Mouse (Mus musculus): Measurements from ENCODE around the gene Zfp146. TPM values are rescaled to one million over a fixed set of nuclear protein-coding genes. Genes with fewer than 3 reads are reported as not detected.

Zfp146 gene
- polyA plus RNA-seq, 1 experiment, result not detected

GRCm38 (mm10) chr7:30116076-30116475, 53.5 kb downstream of the Zfp146 start:
- no peak for TF ChIP-seq POLR2A (IDR thresholded peaks at IDR 0.05; ENCODE audit: insufficient read depth, low read depth, low read length)
- no peak for TF ChIP-seq CTCF (IDR thresholded peaks at IDR 0.05; ENCODE audit: insufficient read depth, low read depth, low read length)
- WGBS, result 95% methylated on average over 5 of the region's 5 CpGs

More at GRCm38 (mm10) chr7:30116076-30116475, 53.5 kb downstream of the Zfp146 start:
- H3K4me3 ChIP-seq (ENCODE audit: insufficient read depth, low read depth, low read length), result no peak overlapping the region
- no peaks in the 10 kb centered on the region; the same call in 1 of the 2 replicates for H3K4me1 ChIP-seq (ENCODE audit: control insufficient read depth, insufficient read depth, low read length)
- no peak overlapping the region for H3K27ac ChIP-seq (ENCODE audit: insufficient read depth, low read depth, low read length)

Other genes starting within 250 kb of the Zfp146 start
- gene Zfp74, start 215.7 kb downstream of the Zfp146 start, polyA plus RNA-seq (2012; ENCODE audit: insufficient read depth, insufficient read length, low replicate concordance, missing spikeins), result not detected in 2 replicates
- gene Zfp568, start 185.8 kb downstream of the Zfp146 start, polyA plus RNA-seq (2012; ENCODE audit: insufficient read depth, insufficient read length, low replicate concordance, missing spikeins), result not detected in 2 replicates
- gene Zfp14, start 118.4 kb downstream of the Zfp146 start, polyA plus RNA-seq (2012; ENCODE audit: insufficient read depth, insufficient read length, low replicate concordance, missing spikeins), result not detected in 2 replicates
- gene Zfp82, start 96.8 kb downstream of the Zfp146 start, polyA plus RNA-seq (2012; ENCODE audit: insufficient read depth, insufficient read length, low replicate concordance, missing spikeins), result not detected in 2 replicates
- gene Gm26920, start 79.3 kb downstream of the Zfp146 start, polyA plus RNA-seq (2012; ENCODE audit: insufficient read depth, insufficient read length, low replicate concordance, missing spikeins), result not detected in 2 replicates
- gene Zfp566, start 79.2 kb downstream of the Zfp146 start, polyA plus RNA-seq (2012; ENCODE audit: insufficient read depth, insufficient read length, low replicate concordance, missing spikeins), result not detected in 2 replicates
- gene Zfp260, start 75.0 kb downstream of the Zfp146 start, polyA plus RNA-seq (2012; ENCODE audit: insufficient read depth, insufficient read length, low replicate concordance, missing spikeins), result 238 TPM in 1 of 2 replicates, not detected in the other
- not detected in 2 replicates for gene Zfp382, start 47.8 kb downstream of the Zfp146 start, polyA plus RNA-seq (2012; ENCODE audit: insufficient read depth, insufficient read length, low replicate concordance, missing spikeins)
- not detected in 2 replicates for gene Cox7a1, start 14.4 kb upstream of the Zfp146 start, polyA plus RNA-seq (2012; ENCODE audit: insufficient read depth, insufficient read length, low replicate concordance, missing spikeins)
- gene Capns1, start 29.1 kb upstream of the Zfp146 start, polyA plus RNA-seq (2012; ENCODE audit: insufficient read depth, insufficient read length, low replicate concordance, missing spikeins), result 469 TPM in 1 of 2 replicates, not detected in the other
- not detected in 2 replicates for gene Polr2i, start 62.2 kb upstream of the Zfp146 start, polyA plus RNA-seq (2012; ENCODE audit: insufficient read depth, insufficient read length, low replicate concordance, missing spikeins)
- not detected in 2 replicates for gene Tbcb, start 62.5 kb upstream of the Zfp146 start, polyA plus RNA-seq (2012; ENCODE audit: insufficient read depth, insufficient read length, low replicate concordance, missing spikeins)
- gene Ovol3, start 66.0 kb upstream of the Zfp146 start, polyA plus RNA-seq (2012; ENCODE audit: insufficient read depth, insufficient read length, low replicate concordance, missing spikeins), result not detected in 2 replicates
- not detected in 2 replicates for gene Thap8, start 110.3 kb upstream of the Zfp146 start, polyA plus RNA-seq (2012; ENCODE audit: insufficient read depth, insufficient read length, low replicate concordance, missing spikeins)
- not detected in 2 replicates for gene Wdr62, start 110.7 kb upstream of the Zfp146 start, polyA plus RNA-seq (2012; ENCODE audit: insufficient read depth, insufficient read length, low replicate concordance, missing spikeins)
- gene Clip3, start 122.0 kb upstream of the Zfp146 start, polyA plus RNA-seq (2012; ENCODE audit: insufficient read depth, insufficient read length, low replicate concordance, missing spikeins), result 737 TPM in 1 of 2 replicates, not detected in the other
- not detected in 2 replicates for gene Alkbh6, start 139.0 kb upstream of the Zfp146 start, polyA plus RNA-seq (2012; ENCODE audit: insufficient read depth, insufficient read length, low replicate concordance, missing spikeins)
- not detected in 2 replicates for gene Syne4, start 145.1 kb upstream of the Zfp146 start, polyA plus RNA-seq (2012; ENCODE audit: insufficient read depth, insufficient read length, low replicate concordance, missing spikeins)
- gene E130208F15Rik, start 152.0 kb upstream of the Zfp146 start, polyA plus RNA-seq (2012; ENCODE audit: insufficient read depth, insufficient read length, low replicate concordance, missing spikeins), result not detected in 2 replicates
- gene Sdhaf1, start 154.1 kb upstream of the Zfp146 start, polyA plus RNA-seq (2012; ENCODE audit: insufficient read depth, insufficient read length, low replicate concordance, missing spikeins), result not detected in 2 replicates
- gene Lrfn3, start 193.0 kb upstream of the Zfp146 start, polyA plus RNA-seq (2012; ENCODE audit: insufficient read depth, insufficient read length, low replicate concordance, missing spikeins), result not detected in 2 replicates
- not detected in 2 replicates for gene Tyrobp, start 244.0 kb upstream of the Zfp146 start, polyA plus RNA-seq (2012; ENCODE audit: insufficient read depth, insufficient read length, low replicate concordance, missing spikeins)

Measured in olfactory bulb, adult 2 months (tissue).